Mouse (Mus musculus) urinary bladder, postnatal 14 days (tissue): ENCODE data around the gene Prkg1.
"Not testable (repeated sequence)": the region's sequence is repeated elsewhere in the genome, so short reads cannot be mapped to it uniquely, and the experiment has no call there.

Experiments
- DNase-seq: peaks from one replicate; pipeline ENCODE4 v3.0.0; 2021; ENCODE audit warnings: low spot score

Gene Prkg1

GRCm38 (mm10) chr19:30613150-30613865 lies 1151.5 kb downstream of the Prkg1 start:
- DNase-seq, result no peak

GRCm38 (mm10) chr19:30586366-30586765 lies 1178.5 kb downstream of the Prkg1 start:
- DNase-seq, result no peak

GRCm38 (mm10) chr19:30564516-30564915 lies 1200.3 kb downstream of the Prkg1 start:
- DNase-seq, result no peak

DNA sequence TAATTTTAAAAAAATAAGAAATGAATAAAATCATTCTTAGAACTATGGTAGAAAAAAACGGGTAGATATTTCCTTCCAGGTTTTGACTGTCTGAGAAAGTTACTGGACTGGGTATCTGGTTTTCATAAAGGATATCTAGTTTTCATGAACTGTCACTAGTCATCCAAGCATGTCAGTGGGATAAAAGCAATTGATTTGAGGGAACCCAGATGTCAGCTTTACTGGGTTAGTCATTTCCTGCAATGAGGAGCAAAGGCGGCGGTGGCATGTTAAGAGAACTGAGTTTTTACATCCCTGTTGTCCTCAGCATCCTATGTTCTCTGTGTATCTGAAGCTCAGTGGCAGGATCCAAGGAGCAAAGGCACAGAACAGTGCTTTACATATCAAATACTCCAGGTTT lies 1201.0 kb downstream of the Prkg1 start:
- no peak for DNase-seq

DNA sequence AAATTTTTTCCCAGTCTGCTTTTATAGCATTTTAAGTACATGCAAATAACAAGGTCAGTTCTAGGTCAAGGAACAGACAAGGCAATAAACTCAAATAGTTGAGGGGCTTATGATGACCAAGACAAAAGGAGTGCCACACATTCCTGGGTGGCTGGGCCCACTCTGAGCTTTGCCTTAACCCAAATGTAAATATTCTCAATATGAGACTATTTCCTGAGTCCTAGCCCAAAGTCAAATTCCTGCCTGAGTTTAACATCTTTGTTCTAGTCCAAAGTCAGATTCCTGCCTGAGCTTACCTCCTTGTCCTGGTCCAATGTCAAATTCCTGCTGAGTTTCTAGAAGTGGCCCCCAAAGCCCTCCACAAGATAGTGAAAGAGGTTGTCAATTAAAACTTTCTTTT lies 1206.8 kb downstream of the Prkg1 start:
- no peak for DNase-seq

GRCm38 (mm10) chr19:30554467-30554881 lies 1210.4 kb downstream of the Prkg1 start:
- DNase-seq, result peak; percentile 75

DNA sequence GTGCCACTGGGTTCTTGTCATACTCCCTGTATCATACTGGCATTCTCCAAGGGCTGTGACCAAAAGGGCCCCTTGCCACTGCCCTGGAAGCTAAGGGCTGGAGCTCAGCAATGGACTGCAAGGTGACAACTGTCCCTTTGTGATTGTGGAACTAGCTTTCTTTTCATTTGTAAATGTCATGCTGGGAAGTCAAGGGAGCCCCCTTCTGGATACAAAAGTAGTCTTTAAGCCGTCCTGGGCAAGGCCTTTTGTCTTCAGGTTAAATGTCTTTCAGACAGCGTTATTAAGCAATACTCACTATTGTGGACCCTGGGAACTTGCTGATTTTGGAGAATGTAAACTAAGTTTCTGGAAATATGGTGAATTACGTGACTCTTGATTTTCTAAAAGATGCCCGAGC lies 1211.1 kb downstream of the Prkg1 start:
- no peak for DNase-seq

GRCm38 (mm10) chr19:30552260-30552659 lies 1212.6 kb downstream of the Prkg1 start:
- no peak for DNase-seq

DNA sequence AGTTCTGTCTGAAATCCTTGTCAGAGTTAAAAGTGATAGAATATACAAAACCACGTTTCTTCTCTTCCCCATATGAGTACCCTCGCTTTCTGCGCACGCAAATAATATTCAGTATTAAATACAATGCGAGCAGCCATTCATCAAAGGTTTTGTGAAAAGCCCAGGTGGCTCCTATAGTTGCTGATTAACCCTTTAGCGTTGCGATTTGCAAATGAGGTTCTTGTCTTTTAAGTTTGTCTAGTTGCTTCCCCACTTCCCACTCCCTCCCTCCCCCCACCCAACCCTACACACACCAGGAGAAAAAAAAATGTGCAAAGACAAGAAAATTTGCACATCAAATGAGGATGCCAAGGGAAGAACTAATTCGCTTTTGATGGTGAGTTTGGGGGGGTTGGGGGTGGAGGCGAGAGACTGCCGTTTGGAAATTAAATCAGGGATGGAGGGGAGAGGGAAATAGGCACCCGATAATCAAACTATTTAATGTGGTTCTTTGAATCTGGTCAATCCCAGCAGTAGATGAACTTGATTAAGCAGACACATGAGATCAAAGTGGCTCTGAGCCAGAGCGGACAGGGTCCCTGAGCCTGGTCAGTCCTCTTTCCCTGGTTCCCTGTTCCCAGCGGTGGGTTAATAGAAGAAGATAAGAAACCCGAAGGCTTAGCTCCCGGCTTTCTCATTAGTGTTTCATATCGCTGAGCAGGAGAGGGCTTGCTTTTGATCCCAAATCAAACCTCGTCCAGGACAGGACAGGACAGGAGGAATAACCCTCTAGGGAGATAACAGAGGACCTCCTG lies 1214.8 kb downstream of the Prkg1 start:
- DNase-seq, result no peak

DNA sequence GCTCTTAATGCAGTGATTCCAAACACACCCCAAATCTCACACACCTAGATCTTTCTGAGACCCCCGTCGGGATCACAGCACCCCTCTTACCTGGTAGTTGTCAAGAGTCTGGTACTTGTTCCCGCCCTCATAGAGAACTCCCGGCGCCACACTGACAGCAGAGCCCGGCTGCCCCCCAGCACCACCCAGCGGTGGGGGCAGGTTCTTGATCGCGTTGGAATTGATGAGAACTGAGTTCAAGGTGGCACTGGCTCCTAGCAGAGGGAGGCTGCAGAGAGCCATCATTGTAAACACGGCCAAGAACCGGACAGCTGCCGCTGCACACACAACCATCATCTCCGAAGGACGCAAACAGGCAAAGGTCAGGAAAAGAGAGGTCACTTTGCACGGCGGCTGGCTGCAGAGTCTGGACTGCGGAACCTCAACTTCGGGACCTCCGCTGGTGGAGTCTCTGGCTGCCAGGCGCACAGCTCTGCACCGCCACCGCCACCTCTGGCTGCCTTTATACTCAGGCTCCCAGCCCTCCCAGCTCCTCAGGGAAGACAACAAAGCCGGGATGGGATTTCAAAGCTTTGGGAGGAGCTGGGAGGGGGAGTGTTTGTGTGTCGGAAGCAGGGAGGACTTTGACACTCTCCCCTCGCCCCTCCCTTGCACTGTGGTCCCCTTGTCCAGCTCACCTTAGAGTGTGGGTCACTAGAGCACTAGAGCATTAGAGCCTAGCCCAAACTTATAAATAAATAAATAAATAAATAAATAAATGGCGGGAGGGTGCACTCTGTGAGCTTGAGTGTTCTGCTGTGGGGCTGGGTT lies 1215.6 kb downstream of the Prkg1 start, which contains the start of gene Dkk1:
Gene Dkk1, minus strand, starts transcription at position 622 of the 810 bp plus-strand sequence.
- DNase-seq, result no peak

- no peak for DNase-seq
These were observed 1216.3 kb downstream of the Prkg1 start for GRCm38 (mm10) chr19:30548411-30549043.

- not testable (repeated sequence) for DNase-seq
These were observed 1225.4 kb downstream of the Prkg1 start for GRCm38 (mm10) chr19:30539365-30539941.

- DNase-seq, result no peak
These were observed 1248.1 kb downstream of the Prkg1 start for GRCm38 (mm10) chr19:30516771-30517170.
